Mouse (Mus musculus): ENCODE measurements around the gene Gm49383. TPM values are rescaled to one million over a fixed set of nuclear protein-coding genes. Genes with fewer than 3 reads are reported as not detected.

The Gm49383 gene
- polyA plus RNA-seq, 1 experiment, result 2.6 TPM

- Histone ChIP-seq H3K4me2 (ENCODE audit: low read depth) (no peak overlapping the region), H3K79me2 (ENCODE audit: control insufficient read depth, insufficient read depth) (no peaks in the 10 kb centered on the region), H3K36me3 (ENCODE audit: control insufficient read depth, insufficient read depth) (no peaks in the 10 kb centered on the region), H3ac (ENCODE audit: control insufficient read depth, insufficient read length) (no peak overlapping the region), H3K27me3 (ENCODE audit: control insufficient read depth, insufficient read depth, insufficient read length) (no peaks in the 10 kb centered on the region), H3K4me3 (no peak overlapping the region)
- TF ChIP-seq POLR2AphosphoS2 (IDR thresholded peaks at IDR 0.05; ENCODE audit: insufficient read length, low read depth), result no peak
- no peak for TF ChIP-seq POLR2A (IDR thresholded peaks at IDR 0.05; ENCODE audit: insufficient read length, low read depth)
- no peak for TF ChIP-seq USF1 (IDR thresholded peaks at IDR 0.05; ENCODE audit: low read depth)
- TF ChIP-seq MAX (IDR thresholded peaks at IDR 0.05; ENCODE audit: low read depth), result no peak
- TF ChIP-seq MYOG (IDR thresholded peaks at IDR 0.05; ENCODE audit: control insufficient read depth in 1 of 3, insufficient read depth in 1 of 3, insufficient read length in 2 of 3, low read depth in 2 of 3), result no peak
- TF ChIP-seq CEBPB (IDR thresholded peaks at IDR 0.05; ENCODE audit: insufficient read depth, poor library complexity, severe bottlenecking), result no peak
- TF ChIP-seq TCF3 (IDR thresholded peaks at IDR 0.05; ENCODE audit: insufficient read length, low read depth), result no peak
- no peak for TF ChIP-seq MYOD1 (IDR thresholded peaks at IDR 0.05; ENCODE audit: control insufficient read depth in 1 of 3, insufficient read length in 2 of 3, low read depth in 2 of 3)
- no peak for TF ChIP-seq E2F4 (IDR thresholded peaks at IDR 0.05; ENCODE audit: insufficient read depth)
- TF ChIP-seq SRF (IDR thresholded peaks at IDR 0.05; ENCODE audit: control insufficient read depth, insufficient read length, low read depth), result no peak
- TF ChIP-seq REST (IDR thresholded peaks at IDR 0.05; ENCODE audit: insufficient read depth, insufficient read length), result no peak
- TF ChIP-seq TCF12 (IDR thresholded peaks at IDR 0.05; ENCODE audit: insufficient read depth, poor library complexity, severe bottlenecking), result no peak
These were observed 49.7 kb downstream of the Gm49383 start for GRCm38 (mm10) chr12:69147166-69147735.

GRCm38 (mm10) chr12:69143460-69143859 is 53.4 kb downstream of the Gm49383 start:
- no peak overlapping the region for H3ac ChIP-seq (ENCODE audit: control insufficient read depth, insufficient read length)
- no peak for TF ChIP-seq TCF3 (IDR thresholded peaks at IDR 0.05; ENCODE audit: insufficient read length, low read depth)
- no peak for TF ChIP-seq MYOG (IDR thresholded peaks at IDR 0.05; ENCODE audit: control insufficient read depth in 1 of 3, insufficient read depth in 1 of 3, insufficient read length in 2 of 3, low read depth in 2 of 3)
- TF ChIP-seq POLR2A (IDR thresholded peaks at IDR 0.05; ENCODE audit: insufficient read length, low read depth), result no peak
- TF ChIP-seq SRF (IDR thresholded peaks at IDR 0.05; ENCODE audit: control insufficient read depth, insufficient read length, low read depth), result no peak
- TF ChIP-seq MYOD1 (IDR thresholded peaks at IDR 0.05; ENCODE audit: control insufficient read depth in 1 of 3, insufficient read length in 2 of 3, low read depth in 2 of 3), result no peak
- TF ChIP-seq POLR2AphosphoS2 (IDR thresholded peaks at IDR 0.05; ENCODE audit: insufficient read length, low read depth), result no peak
- TF ChIP-seq USF1 (IDR thresholded peaks at IDR 0.05; ENCODE audit: low read depth), result no peak
- TF ChIP-seq MAX (IDR thresholded peaks at IDR 0.05; ENCODE audit: low read depth), result no peak
- TF ChIP-seq E2F4 (IDR thresholded peaks at IDR 0.05; ENCODE audit: insufficient read depth), result no peak
- TF ChIP-seq REST (IDR thresholded peaks at IDR 0.05; ENCODE audit: insufficient read depth, insufficient read length), result no peak
- TF ChIP-seq CEBPB (IDR thresholded peaks at IDR 0.05; ENCODE audit: insufficient read depth, poor library complexity, severe bottlenecking), result no peak
- no peak for TF ChIP-seq TCF12 (IDR thresholded peaks at IDR 0.05; ENCODE audit: insufficient read depth, poor library complexity, severe bottlenecking)
- H3K4me3 ChIP-seq, result no peak overlapping the region
- H3K27me3 ChIP-seq (ENCODE audit: control insufficient read depth, insufficient read depth, insufficient read length), result peaks cover 4% of the 10 kb centered on the region
- no peaks in the 10 kb centered on the region for H3K79me2 ChIP-seq (ENCODE audit: control insufficient read depth, insufficient read depth)
- no peaks in the 10 kb centered on the region for H3K36me3 ChIP-seq (ENCODE audit: control insufficient read depth, insufficient read depth)
- H3K4me2 ChIP-seq (ENCODE audit: low read depth), result no peak overlapping the region

GRCm38 (mm10) chr12:69139841-69140240 is 57.1 kb downstream of the Gm49383 start:
- no peaks in the 10 kb centered on the region for H3K79me2 ChIP-seq (ENCODE audit: control insufficient read depth, insufficient read depth)
- H3K27me3 ChIP-seq (ENCODE audit: control insufficient read depth, insufficient read depth, insufficient read length), result peaks cover 4% of the 10 kb centered on the region
- H3K4me3 ChIP-seq, result no peak overlapping the region
- no peak overlapping the region for H3ac ChIP-seq (ENCODE audit: control insufficient read depth, insufficient read length)
- no peaks in the 10 kb centered on the region for H3K36me3 ChIP-seq (ENCODE audit: control insufficient read depth, insufficient read depth)
- H3K4me2 ChIP-seq (ENCODE audit: low read depth), result no peak overlapping the region
- TF ChIP-seq USF1 (IDR thresholded peaks at IDR 0.05; ENCODE audit: low read depth) (no peak), MYOG (IDR thresholded peaks at IDR 0.05; ENCODE audit: control insufficient read depth in 1 of 3, insufficient read depth in 1 of 3, insufficient read length in 2 of 3, low read depth in 2 of 3) (no peak), E2F4 (IDR thresholded peaks at IDR 0.05; ENCODE audit: insufficient read depth) (no peak), MYOD1 (IDR thresholded peaks at IDR 0.05; ENCODE audit: control insufficient read depth in 1 of 3, insufficient read length in 2 of 3, low read depth in 2 of 3) (no peak), REST (IDR thresholded peaks at IDR 0.05; ENCODE audit: insufficient read depth, insufficient read length) (no peak), SRF (IDR thresholded peaks at IDR 0.05; ENCODE audit: control insufficient read depth, insufficient read length, low read depth) (no peak), POLR2A (IDR thresholded peaks at IDR 0.05; ENCODE audit: insufficient read length, low read depth) (no peak), POLR2AphosphoS2 (IDR thresholded peaks at IDR 0.05; ENCODE audit: insufficient read length, low read depth) (no peak), TCF12 (IDR thresholded peaks at IDR 0.05; ENCODE audit: insufficient read depth, poor library complexity, severe bottlenecking) (no peak), CEBPB (IDR thresholded peaks at IDR 0.05; ENCODE audit: insufficient read depth, poor library complexity, severe bottlenecking) (no peak), TCF3 (IDR thresholded peaks at IDR 0.05; ENCODE audit: insufficient read length, low read depth) (no peak), MAX (IDR thresholded peaks at IDR 0.05; ENCODE audit: low read depth) (no peak)

GRCm38 (mm10) chr12:69139201-69139600 is 57.7 kb downstream of the Gm49383 start:
- Histone ChIP-seq H3K4me3 (no peak overlapping the region), H3K79me2 (ENCODE audit: control insufficient read depth, insufficient read depth) (no peaks in the 10 kb centered on the region), H3ac (ENCODE audit: control insufficient read depth, insufficient read length) (no peak overlapping the region), H3K4me2 (ENCODE audit: low read depth) (no peak overlapping the region), H3K36me3 (ENCODE audit: control insufficient read depth, insufficient read depth) (no peaks in the 10 kb centered on the region), H3K27me3 (ENCODE audit: control insufficient read depth, insufficient read depth, insufficient read length) (peaks cover 4% of the 10 kb centered on the region)
- TF ChIP-seq MYOG (IDR thresholded peaks at IDR 0.05; ENCODE audit: control insufficient read depth in 1 of 3, insufficient read depth in 1 of 3, insufficient read length in 2 of 3, low read depth in 2 of 3) (no peak), SRF (IDR thresholded peaks at IDR 0.05; ENCODE audit: control insufficient read depth, insufficient read length, low read depth) (no peak), CEBPB (IDR thresholded peaks at IDR 0.05; ENCODE audit: insufficient read depth, poor library complexity, severe bottlenecking) (no peak), TCF12 (IDR thresholded peaks at IDR 0.05; ENCODE audit: insufficient read depth, poor library complexity, severe bottlenecking) (no peak)

Other genes starting within 250 kb of the Gm49383 start
- 6,498 TPM for gene Rps29, start 37.9 kb downstream of the Gm49383 start, polyA plus RNA-seq (2012; fragmentation: generic; extraction: Trizol)
- 5.1 TPM for gene Lrr1, start 28.3 kb downstream of the Gm49383 start, polyA plus RNA-seq (2012; fragmentation: generic; extraction: Trizol)
- gene Rpl36al, start 13.0 kb downstream of the Gm49383 start, polyA plus RNA-seq (2012; fragmentation: generic; extraction: Trizol), result 880 TPM
- 20.7 TPM for gene Mgat2, start 12.9 kb downstream of the Gm49383 start, polyA plus RNA-seq (2012; fragmentation: generic; extraction: Trizol)
- gene Dnaaf2, start 1.3 kb upstream of the Gm49383 start, polyA plus RNA-seq (2012; fragmentation: generic; extraction: Trizol), result 2.6 TPM
- 2.6 TPM for gene Gm49384, start 7.2 kb upstream of the Gm49383 start, polyA plus RNA-seq (2012; fragmentation: generic; extraction: Trizol)
- gene Pole2, start 31.1 kb upstream of the Gm49383 start, polyA plus RNA-seq (2012; fragmentation: generic; extraction: Trizol), result 4.2 TPM
- gene Klhdc1, start 44.1 kb upstream of the Gm49383 start, polyA plus RNA-seq (2012; fragmentation: generic; extraction: Trizol), result 8.1 TPM
- 59.9 TPM for gene Klhdc2, start 99.6 kb upstream of the Gm49383 start, polyA plus RNA-seq (2012; fragmentation: generic; extraction: Trizol)
- gene Nemf, start 160.1 kb upstream of the Gm49383 start, polyA plus RNA-seq (2012; fragmentation: generic; extraction: Trizol), result 6.8 TPM
- gene Arf6, start 175.0 kb upstream of the Gm49383 start, polyA plus RNA-seq (2012; fragmentation: generic; extraction: Trizol), result 71.4 TPM
- 2.4 TPM for gene Gm9887, start 175.4 kb upstream of the Gm49383 start, polyA plus RNA-seq (2012; fragmentation: generic; extraction: Trizol)